Mouse (Mus musculus) cerebellum, adult 2 months (tissue): ENCODE measurements around the gene Eddm3b. TPM values are rescaled to one million over a fixed set of nuclear protein-coding genes. Genes with fewer than 3 reads are reported as not detected.

Experiments
- DNase-seq, 2 experiments: peaks; one replicate each; pipeline ENCODE4 v3.0.0; 2021
- H3K27ac ChIP-seq: fragments of 200-500 bp; 2 replicates; pipeline ENCODE4 v1.5.1; 2012; ENCODE audit warnings: low read length, control low read depth, inconsistent platforms; ENCODE audit not compliant: insufficient read depth
- H3K27me3 ChIP-seq: fragments of 200-500 bp; 2 replicates; pipeline ENCODE4 v1.6.1; 2012; ENCODE audit warnings: inconsistent platforms, mild to moderate bottlenecking, low read length, moderate library complexity; ENCODE audit not compliant: control insufficient read depth, insufficient read depth
- H3K4me1 ChIP-seq: fragments of 200-500 bp; 2 replicates; pipeline ENCODE4 v1.6.1; 2011; ENCODE audit warnings: low read length; ENCODE audit not compliant: control insufficient read depth, insufficient read depth
- H3K4me3 ChIP-seq: fragments of 200-500 bp; replicated peaks from 2 replicates; pipeline ENCODE3; 2011; ENCODE audit warnings: mild to moderate bottlenecking, low read depth, low read length, control low read depth; ENCODE audit not compliant: insufficient read depth
- CTCF ChIP-seq: fragments of 200-500 bp; IDR thresholded peaks from 2 replicates; pipeline ENCODE4 v1.5.1; 2011; ENCODE audit warnings: low read depth, mild to moderate bottlenecking, control low read depth, low read length, moderate library complexity, borderline replicate concordance; ENCODE audit not compliant: insufficient read depth
- POLR2A ChIP-seq: fragments of 200-500 bp; IDR thresholded peaks from 2 replicates; pipeline ENCODE4 v1.6.1; 2011; ENCODE audit warnings: low read length, control low read depth, borderline replicate concordance; ENCODE audit not compliant: insufficient read depth
- WGBS: fragments of 180-500 bp; shearing (Covaris S2); methylation state at CpG from one replicate; pipeline ENCODE4 v1.1.7; 2018; 5-methylcytosine and 5-hydroxymethylcytosine counted together
- polyA plus RNA-seq: library from polyadenylated mRNA; depleted of rRNA; stranded (reverse); fragments of >200 nt; gene quantifications from 2 replicates; pipeline ENCODE4 v1.2.3, GENCODE M21; 2012

Eddm3b gene
- polyA plus RNA-seq, 1 experiment = not detected

DNA sequence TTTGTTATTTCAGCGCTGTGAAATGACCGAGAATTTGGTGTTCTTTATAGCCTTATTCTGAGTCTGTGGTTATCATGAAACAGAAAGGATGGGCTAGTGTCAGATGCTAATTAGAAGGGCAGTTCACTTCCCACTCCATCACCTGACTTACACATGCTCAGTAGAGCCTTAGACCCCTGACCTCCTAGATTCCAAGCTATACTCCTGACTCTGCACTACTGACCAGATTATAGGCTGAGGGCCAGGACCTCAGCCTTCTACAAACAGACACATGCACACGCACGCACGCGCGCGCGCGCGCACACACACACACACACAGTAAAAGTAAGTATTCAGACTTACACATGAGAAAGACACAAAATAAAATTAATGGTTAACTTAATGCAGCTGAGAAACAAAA, 15.3 kb upstream of the Eddm3b start:
- Histone ChIP-seq H3K4me3 (no peak overlapping the region), H3K27ac (no peak overlapping the region), H3K4me1 (no peaks in the 10 kb centered on the region), H3K27me3 (no peaks in the 10 kb centered on the region)
- DNase-seq = no peak
- TF ChIP-seq POLR2A (no peak), CTCF (no peak)
- WGBS = 97% methylated on average over 11 of the region's 11 CpGs

DNA sequence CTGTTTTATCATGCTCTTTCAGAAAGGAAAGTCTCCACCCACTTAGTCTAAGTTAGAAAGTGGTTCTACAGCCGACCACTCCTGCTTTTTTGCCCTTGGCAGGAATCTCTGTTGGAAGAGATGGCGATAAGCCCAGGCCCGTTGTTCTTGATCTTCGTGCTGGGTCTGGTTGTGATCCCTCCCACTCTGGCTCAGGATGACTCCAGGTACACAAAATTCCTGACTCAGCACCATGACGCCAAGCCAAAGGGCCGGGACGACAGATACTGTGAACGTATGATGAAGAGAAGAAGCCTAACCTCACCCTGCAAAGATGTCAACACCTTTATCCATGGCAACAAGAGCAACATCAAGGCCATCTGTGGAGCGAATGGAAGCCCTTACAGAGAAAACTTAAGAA, 12.9 kb upstream of the Eddm3b start:
- no peak for TF ChIP-seq POLR2A
- TF ChIP-seq CTCF = no peak
- no peak overlapping the region for H3K4me3 ChIP-seq
- DNase-seq = no peak
- WGBS = 49% methylated on average over 9 of the region's 9 CpGs
- no peak overlapping the region for H3K27ac ChIP-seq
- H3K27me3 ChIP-seq = no peaks in the 10 kb centered on the region
- H3K4me1 ChIP-seq = no peaks in the 10 kb centered on the region

DNA sequence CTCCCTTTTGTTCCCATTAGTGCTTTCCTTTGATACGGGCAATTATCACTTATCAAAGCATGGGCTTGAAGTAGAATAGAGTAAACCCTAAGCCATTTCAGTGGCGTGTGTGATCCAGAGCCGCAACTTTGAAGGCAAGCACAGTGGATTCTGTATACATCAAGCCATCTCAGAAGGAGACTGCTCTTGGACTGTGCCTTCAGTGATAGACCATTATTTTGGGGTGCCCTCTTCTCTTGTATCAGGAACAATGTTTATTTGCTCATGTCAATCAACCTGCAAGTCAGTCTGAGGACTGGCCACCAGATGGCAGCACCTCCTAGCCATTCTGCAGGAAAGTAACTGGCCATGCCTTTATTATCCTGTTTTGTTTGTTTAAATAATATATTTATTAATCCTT, 11.0 kb upstream of the Eddm3b start:
- DNase-seq = peak; percentile 41 to 68
- H3K27me3 ChIP-seq = no peaks in the 10 kb centered on the region
- H3K4me3 ChIP-seq = no peak overlapping the region
- WGBS = 65% methylated on average over 3 of the region's 3 CpGs
- no peaks in the 10 kb centered on the region for H3K4me1 ChIP-seq
- no peak overlapping the region for H3K27ac ChIP-seq
- no peak for TF ChIP-seq POLR2A
- TF ChIP-seq CTCF = peak; percentile 79

DNA sequence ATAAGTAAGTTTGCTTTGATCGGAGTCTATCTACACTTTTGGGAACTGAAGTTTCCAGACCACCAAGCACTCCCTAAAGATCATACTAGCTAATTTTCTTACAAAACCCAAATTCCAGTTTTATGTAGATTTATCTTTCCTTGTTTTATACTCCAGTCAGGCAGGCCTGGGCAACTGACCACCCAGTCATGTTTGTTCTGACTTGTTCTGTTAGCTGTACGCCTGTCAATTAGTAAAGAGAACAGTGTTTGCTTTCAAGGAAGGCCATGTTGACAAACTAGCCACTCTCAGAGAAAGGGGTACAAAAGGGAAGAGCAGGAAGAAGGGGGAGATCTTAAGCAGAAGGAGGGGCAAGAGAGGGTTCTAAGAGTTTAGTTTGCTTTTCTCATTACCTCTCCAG, 9.9 kb upstream of the Eddm3b start:
- H3K4me1 ChIP-seq = no peaks in the 10 kb centered on the region
- TF ChIP-seq POLR2A (no peak), CTCF (no peak)
- 93% methylated on average over 2 of the region's 2 CpGs for WGBS
- H3K27ac ChIP-seq = no peak overlapping the region
- H3K27me3 ChIP-seq = no peaks in the 10 kb centered on the region
- no peak for DNase-seq
- no peak overlapping the region for H3K4me3 ChIP-seq

DNA sequence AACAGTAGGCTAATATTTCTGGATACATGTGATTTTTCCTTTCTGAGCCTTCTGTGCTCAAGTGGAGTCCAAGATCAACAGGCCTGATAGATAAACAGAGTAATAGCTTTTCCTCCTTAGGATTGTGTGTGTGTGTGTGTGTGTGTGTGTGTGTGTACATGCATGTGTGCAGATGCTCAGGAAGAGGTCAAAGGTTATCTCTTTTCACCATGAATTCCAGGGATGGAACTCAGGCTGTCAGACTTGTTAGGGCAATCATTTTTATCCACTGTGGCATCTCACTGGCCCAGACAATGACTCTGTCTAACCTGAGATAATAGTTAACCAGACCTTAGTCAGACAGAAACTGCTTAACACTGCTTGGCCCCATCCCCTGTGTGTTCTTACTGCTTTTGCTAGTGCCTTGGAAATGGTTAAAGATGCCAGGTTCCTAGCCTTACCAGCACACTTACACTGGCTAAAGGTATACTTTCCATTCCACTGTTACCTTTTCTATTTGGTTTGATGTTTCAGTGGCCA, 7.7 kb upstream of the Eddm3b start:
- TF ChIP-seq POLR2A (no peak), CTCF (no peak)
- no peak overlapping the region for H3K27ac ChIP-seq

DNA sequence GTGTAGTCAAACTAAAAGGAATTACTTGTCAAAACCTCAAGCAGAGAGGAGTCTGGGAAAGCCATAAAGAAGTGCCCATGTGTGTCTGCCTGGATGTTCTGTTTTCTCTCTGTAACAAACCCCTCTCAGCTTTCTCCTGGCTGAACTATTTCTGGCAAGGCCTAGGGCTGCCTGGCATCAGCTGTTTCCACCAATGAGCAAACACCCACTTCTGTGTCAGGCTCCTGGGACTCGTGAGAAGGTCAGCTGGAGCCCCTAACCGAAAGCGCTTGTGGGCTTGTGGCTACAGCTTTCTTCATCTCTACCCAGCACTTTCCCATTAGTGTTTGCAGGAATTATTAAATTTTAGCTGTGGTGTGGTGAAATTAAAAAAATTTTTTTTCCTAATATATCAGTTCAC, 2.3 kb upstream of the Eddm3b start:
- DNase-seq = no peak
- Histone ChIP-seq H3K27me3 (no peaks in the 10 kb centered on the region), H3K4me1 (no peaks in the 10 kb centered on the region), H3K27ac (no peak overlapping the region), H3K4me3 (no peak overlapping the region)
- WGBS = 25% methylated on average over 3 of the region's 3 CpGs
- TF ChIP-seq CTCF (no peak), POLR2A (no peak)

More for the DNA sequence above, 7.7 kb upstream of the Eddm3b start:
- no peak overlapping the region for H3K4me3 ChIP-seq
- H3K4me1 ChIP-seq = no peaks in the 10 kb centered on the region
- H3K27me3 ChIP-seq = no peaks in the 10 kb centered on the region
- DNase-seq = no peak

DNA sequence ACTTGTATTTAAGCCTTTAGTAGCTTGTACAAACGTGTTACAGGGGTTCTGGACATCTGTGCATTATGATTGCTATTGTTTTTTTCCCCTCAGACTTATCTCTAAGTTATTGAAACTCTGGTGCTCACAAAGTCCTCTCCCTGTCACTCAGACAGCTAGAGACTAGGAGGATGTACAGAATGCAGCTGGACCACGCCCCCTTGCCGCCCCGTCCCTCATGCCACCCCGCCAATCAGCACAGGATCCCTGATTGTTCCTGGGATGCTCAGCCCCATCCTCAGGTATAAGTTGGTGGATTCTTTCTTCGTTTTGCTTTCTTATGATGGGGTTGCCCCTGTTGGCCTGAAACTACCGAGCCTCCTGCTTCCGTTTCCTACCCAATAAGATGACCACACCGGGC, 750 bp upstream of the Eddm3b start:
- no peak for TF ChIP-seq POLR2A
- no peak for TF ChIP-seq CTCF
- WGBS = 37% methylated on average over 9 of the region's 9 CpGs
- no peak overlapping the region for H3K4me3 ChIP-seq
- H3K27me3 ChIP-seq = no peaks in the 10 kb centered on the region
- no peak overlapping the region for H3K27ac ChIP-seq
- H3K4me1 ChIP-seq = no peaks in the 10 kb centered on the region
- DNase-seq = no peak

DNA sequence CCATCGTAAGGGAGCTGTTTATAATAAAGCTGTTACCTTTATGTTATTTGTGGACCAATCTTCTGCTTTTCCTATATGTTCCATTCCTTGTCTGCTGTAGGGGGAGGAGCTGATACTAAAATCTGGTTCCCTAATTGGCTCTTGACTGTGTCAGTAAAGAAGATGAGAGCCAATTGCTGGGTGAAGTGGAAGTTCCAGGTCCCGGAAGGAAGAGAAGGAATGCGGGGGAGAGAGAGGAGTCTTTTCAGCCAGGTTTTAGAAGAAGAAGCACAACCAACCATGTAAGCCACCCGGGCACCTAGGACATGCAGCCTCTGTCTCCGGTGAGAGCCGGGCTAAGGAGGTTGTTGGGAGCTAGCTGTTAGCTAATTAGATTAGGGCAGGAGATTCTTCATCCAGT, 11.5 kb downstream of the Eddm3b start:
- Histone ChIP-seq H3K27ac (no peak overlapping the region), H3K4me1 (no peaks in the 10 kb centered on the region), H3K27me3 (no peaks in the 10 kb centered on the region), H3K4me3 (no peak overlapping the region)
- no peak for DNase-seq
- TF ChIP-seq CTCF (no peak), POLR2A (no peak)
- WGBS = 90% methylated on average over 6 of the region's 6 CpGs

DNA sequence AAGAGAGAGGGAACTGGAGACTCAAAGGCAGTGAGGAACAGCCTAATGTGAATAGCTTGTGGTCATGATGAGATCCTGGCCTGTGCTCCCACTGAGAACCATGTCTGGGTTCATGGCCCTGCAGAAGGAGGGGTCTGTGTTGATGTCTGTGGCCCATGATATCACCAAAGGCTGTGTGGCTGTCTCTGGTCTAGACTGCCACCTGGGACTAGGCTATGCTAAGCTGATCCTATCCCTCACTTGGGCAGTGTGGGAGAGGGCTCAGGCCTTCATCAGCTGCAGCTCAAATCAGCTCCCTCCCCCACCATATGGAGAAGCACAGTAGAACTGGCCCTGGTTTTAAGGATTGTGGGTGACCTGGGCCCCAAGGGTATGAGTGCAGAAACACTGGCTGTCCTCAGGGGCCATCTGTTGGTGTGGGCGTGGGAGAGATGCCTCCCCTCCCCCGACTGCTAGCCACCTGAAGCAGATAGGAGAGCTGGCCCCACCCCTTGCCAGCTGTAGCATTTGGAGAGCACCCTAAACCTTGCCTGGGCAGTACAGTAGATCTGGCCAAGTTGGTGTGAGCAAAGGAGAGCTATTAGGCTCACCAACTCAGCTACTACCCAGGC, 13.5 kb downstream of the Eddm3b start:
- no peak overlapping the region for H3K27ac ChIP-seq
- H3K27me3 ChIP-seq = no peaks in the 10 kb centered on the region
- H3K4me3 ChIP-seq = no peak overlapping the region
- 32% methylated on average over 2 of the region's 2 CpGs for WGBS
- H3K4me1 ChIP-seq = no peaks in the 10 kb centered on the region
- no peak for DNase-seq
- TF ChIP-seq POLR2A = no peak
- TF ChIP-seq CTCF = no peak
